Mouse (Mus musculus) heart, adult 2 months (tissue): ENCODE measurements around the gene Orc6. TPM values are rescaled to one million over a fixed set of nuclear protein-coding genes. Genes with fewer than 3 reads are reported as not detected.

Experiments
- DNase-seq, 2 experiments: peaks; one replicate each; pipeline ENCODE4 v3.0.0; 2021
- H3K27ac ChIP-seq: fragments of 200-600 bp; 2 replicates; pipeline ENCODE4 v1.8.1; 2022
- H3K27me3 ChIP-seq: fragments of 200-500 bp; 2 replicates; pipeline ENCODE4 v1.6.1; 2012; ENCODE audit warnings: mild to moderate bottlenecking, low read length, inconsistent platforms, mixed read lengths; ENCODE audit not compliant: control insufficient read depth, insufficient read depth
- H3K36me3 ChIP-seq: fragments of 200-500 bp; 2 replicates; pipeline ENCODE4 v1.6.1; 2012; ENCODE audit warnings: low read length, inconsistent platforms; ENCODE audit not compliant: control insufficient read depth, insufficient read depth
- H3K4me1 ChIP-seq: fragments of 200-500 bp; 2 replicates; pipeline ENCODE4 v1.6.1; 2011; ENCODE audit warnings: low read length; ENCODE audit not compliant: control insufficient read depth, insufficient read depth
- H3K4me3 ChIP-seq: fragments of 200-600 bp; 2 replicates; pipeline ENCODE4 v1.8.1; 2022
- H3K79me2 ChIP-seq: fragments of 200-500 bp; replicated peaks from 2 replicates; pipeline ENCODE4 v1.6.1; 2012; ENCODE audit warnings: mild to moderate bottlenecking, inconsistent platforms, low read length, moderate library complexity, mixed read lengths; ENCODE audit not compliant: control insufficient read depth, insufficient read depth
- H3K9ac ChIP-seq: fragments of 200-500 bp; 2 replicates; pipeline ENCODE4 v1.6.1; 2012; ENCODE audit warnings: low read depth, mild to moderate bottlenecking, control low read depth, inconsistent platforms, low read length, mixed read lengths
- CTCF ChIP-seq: fragments of 200-600 bp; IDR thresholded peaks from 2 replicates; pipeline ENCODE4 v1.8.1; 2022; ENCODE audit warnings: antibody characterized with exemption, mild to moderate bottlenecking, moderate library complexity
- EP300 ChIP-seq: fragments of 200-500 bp; IDR thresholded peaks from 2 replicates; pipeline ENCODE4 v1.6.1; 2011; ENCODE audit warnings: low read depth, low read length, control low read depth; ENCODE audit not compliant: insufficient read depth
- POLR2A ChIP-seq: fragments of 200-500 bp; IDR thresholded peaks from 2 replicates; pipeline ENCODE4 v1.6.1; 2011; ENCODE audit warnings: mild to moderate bottlenecking, low read depth, low read length, control low read depth; ENCODE audit not compliant: insufficient read depth
- WGBS: fragments of 180-500 bp; shearing (Covaris S2); methylation state at CpG from one replicate; pipeline ENCODE4 v1.1.7; 2018; 5-methylcytosine and 5-hydroxymethylcytosine counted together
- intact Hi-C: fragments of 180-260 bp; cut with DNase I; formaldehyde crosslinking; loops from one replicate; pipeline ENCODE4 v1.15.1; 2025
- polyA plus RNA-seq: library from polyadenylated mRNA; depleted of rRNA; stranded (reverse); fragments of >200 nt; gene quantifications from 2 replicates; pipeline ENCODE4 v1.2.3, GENCODE M21; 2012; rRNA removed
- total RNA-seq, 2 experiments: library from RNA; stranded (reverse); gene quantifications; 2 replicates each; pipeline ENCODE4 v1.2.3; 2021

Gene Orc6
- total and polyA plus RNA-seq, 3 experiments = 5.2 to 6.1 (median 5.5) TPM

DNA sequence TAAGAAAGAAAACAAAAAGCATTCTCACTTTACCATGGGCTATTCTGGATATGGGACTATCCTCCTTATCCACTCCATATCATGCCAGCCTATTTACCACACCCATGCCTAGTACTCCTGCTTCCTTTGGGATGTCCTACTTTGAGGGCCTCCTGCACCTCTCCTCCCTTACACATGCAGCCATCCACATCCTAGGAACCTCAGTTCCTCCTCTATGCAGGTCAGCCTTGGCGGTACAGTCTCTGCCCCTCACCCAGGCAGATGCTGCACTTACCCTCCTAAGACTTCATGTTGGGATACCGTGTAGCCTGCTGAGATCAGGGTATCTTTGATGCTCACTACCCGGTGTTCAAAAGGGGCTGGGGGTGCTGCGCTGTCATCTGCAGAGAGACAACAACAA lies 53.9 kb downstream of the Orc6 start:
- no peak for DNase-seq
- Histone ChIP-seq H3K4me1 (no peaks in the 10 kb centered on the region), H3K4me3 (no peak overlapping the region), H3K27ac (no peak overlapping the region), H3K36me3 (peaks cover 13% of the 10 kb centered on the region), H3K27me3 (no peaks in the 10 kb centered on the region), H3K79me2 (no peaks in the 10 kb centered on the region; the same call in 1 of the 2 replicates), H3K9ac (no peak overlapping the region)
- TF ChIP-seq CTCF = no peak
- TF ChIP-seq POLR2A = no peak
- TF ChIP-seq EP300 = no peak
- intact Hi-C loops = no loop called here
- WGBS = 77% methylated on average over 4 of the region's 4 CpGs

Other genes starting within 250 kb of the Orc6 start
- 1 to 10 TPM; 2.4 to 2.5 TPM for gene Fbxw9, start 239.6 kb upstream of the Orc6 start, total RNA-seq
- 9.3 and 10.5 TPM in 2 replicates for gene Fbxw9, start 239.6 kb upstream of the Orc6 start, polyA plus RNA-seq
- gene Gm5741, start 231.7 kb upstream of the Orc6 start, total RNA-seq = not detected
- not detected in 2 replicates for gene Gm5741, start 231.7 kb upstream of the Orc6 start, polyA plus RNA-seq
- gene Dhps, start 227.9 kb upstream of the Orc6 start, total RNA-seq = 10 to 100 TPM; 26.1 to 29.4 TPM
- 31.5 and 33.2 TPM in 2 replicates for gene Dhps, start 227.9 kb upstream of the Orc6 start, polyA plus RNA-seq
- 10 to 100 TPM; 39.0 to 41.4 TPM for gene Wdr83os, start 218.9 kb upstream of the Orc6 start, total RNA-seq
- 99.3 and 108 TPM in 2 replicates for gene Wdr83os, start 218.9 kb upstream of the Orc6 start, polyA plus RNA-seq
- gene Wdr83, start 218.3 kb upstream of the Orc6 start, total RNA-seq = 10 to 100 TPM; 29.4 to 30.2 TPM
- gene Wdr83, start 218.3 kb upstream of the Orc6 start, polyA plus RNA-seq = 39.2 and 44.2 TPM in 2 replicates
- gene Man2b1, start 216.4 kb upstream of the Orc6 start, total RNA-seq = 10 to 100 TPM; 25.4 to 26.8 TPM
- gene Man2b1, start 216.4 kb upstream of the Orc6 start, polyA plus RNA-seq = 37.3 and 42.3 TPM in 2 replicates
- 1 to 10 TPM; 1.6 to 2.6 TPM for gene Zfp791, start 176.5 kb upstream of the Orc6 start, total RNA-seq
- 1.00 and 1.2 TPM in 2 replicates for gene Zfp791, start 176.5 kb upstream of the Orc6 start, polyA plus RNA-seq
- gene Cks1brt, start 147.7 kb upstream of the Orc6 start, total RNA-seq = not detected
- not detected in 2 replicates for gene Cks1brt, start 147.7 kb upstream of the Orc6 start, polyA plus RNA-seq
- gene Olfr371, start 73.6 kb upstream of the Orc6 start, total RNA-seq = not detected
- gene Olfr371, start 73.6 kb upstream of the Orc6 start, polyA plus RNA-seq = not detected in 2 replicates
- 10 to 100 TPM; 63.5 to 68.9 TPM for gene Vps35, start 170 bp downstream of the Orc6 start, total RNA-seq
- 19.0 and 40.9 TPM in 2 replicates for gene Vps35, start 170 bp downstream of the Orc6 start, polyA plus RNA-seq
- 100 to 1,000 TPM; 422 to 470 TPM for gene Mylk3, start 86.7 kb downstream of the Orc6 start, total RNA-seq
- gene Mylk3, start 86.7 kb downstream of the Orc6 start, polyA plus RNA-seq = 180 and 297 TPM in 2 replicates
- 10 to 100 TPM; 18.3 to 22.5 TPM for gene 4921524J17Rik, start 133.2 kb downstream of the Orc6 start, total RNA-seq
- gene 4921524J17Rik, start 133.2 kb downstream of the Orc6 start, polyA plus RNA-seq = 8.1 and 11.4 TPM in 2 replicates
- gene Gpt2, start 192.9 kb downstream of the Orc6 start, total RNA-seq = 10 to 100 TPM; 32.4 to 35.2 TPM
- 19.7 and 30.0 TPM in 2 replicates for gene Gpt2, start 192.9 kb downstream of the Orc6 start, polyA plus RNA-seq